Mouse (Mus musculus) heart, postnatal 0 days (tissue): ENCODE data around the gene Dclk1.

Source experiments
- CTCF ChIP-seq: IDR thresholded peaks from 2 replicates; pipeline ENCODE4 v1.5.1; 2016; ENCODE audit warnings: antibody characterized with exemption, control low read depth, low read depth
- EP300 ChIP-seq: IDR thresholded peaks from 2 replicates; pipeline ENCODE4 v1.6.1; 2016; ENCODE audit warnings: antibody characterized with exemption, low read depth

GRCm38 (mm10) chr3:55242422-55243055, 375 bp downstream of the Dclk1 start:
- TF ChIP-seq EP300: no peak
- TF ChIP-seq CTCF: peak; percentile 9; the same call in 1 of the 2 replicates
